Mouse (Mus musculus) CH12.LX (cell line): Measurements from ENCODE around the gene Lamtor2. TPM values are rescaled to one million over a fixed set of nuclear protein-coding genes. Genes with fewer than 3 reads are reported as not detected.

Experiments used
- DNase-seq: peaks from one replicate; pipeline ENCODE4 v3.0.0-alpha.2; 2013; ENCODE audit errors: extremely low read depth
- H3K27ac ChIP-seq: 2 replicates; pipeline ENCODE4 v1.5.1; 2012; ENCODE audit warnings: low read depth, mild to moderate bottlenecking, control low read depth, moderate library complexity; ENCODE audit not compliant: insufficient read depth
- H3K27me3 ChIP-seq: replicated peaks from 2 replicates; pipeline ENCODE3; 2012; ENCODE audit warnings: inconsistent platforms
- H3K36me3 ChIP-seq, 2 experiments: replicated peaks in 1 of 2; 2 replicates each; pipeline versions ENCODE3 to v1.6.1; 2012; ENCODE audit warnings: inconsistent platforms in 1 of 2, low read length in 1 of 2, mild to moderate bottlenecking in 1 of 2, mixed read lengths in 1 of 2, moderate library complexity in 1 of 2; ENCODE audit not compliant: control insufficient read depth in 1 of 2, insufficient read depth in 1 of 2
- H3K4me1 ChIP-seq, 2 experiments: 2 replicates each; pipeline ENCODE4 v1.6.1; 2012; ENCODE audit warnings: inconsistent platforms in 1 of 2, moderate library complexity in 1 of 2; ENCODE audit not compliant: insufficient read depth in 2 of 2, control insufficient read depth in 1 of 2
- H3K4me2 ChIP-seq: 2 replicates; pipeline ENCODE4 v1.6.1; 2012; ENCODE audit warnings: low read depth, mild to moderate bottlenecking, control low read depth; ENCODE audit not compliant: poor library complexity, insufficient read depth, severe bottlenecking
- H3K4me3 ChIP-seq, 3 experiments: fragments of 150-350 bp in 1 of 3; sonication (generic) in 1 of 3; replicated peaks in 1 of 3; 2 replicates each; pipeline versions ENCODE3 to v1.5.1; 2011 to 2012; ENCODE audit warnings: low read depth in 2 of 3, low read length in 2 of 3, mild to moderate bottlenecking in 2 of 3, moderate library complexity in 2 of 3, control low read depth in 1 of 3, improper control_type of control experiment in 1 of 3, inconsistent platforms in 1 of 3, mixed read lengths in 1 of 3; ENCODE audit not compliant: poor library complexity in 1 of 3
- H3K79me2 ChIP-seq: replicated peaks from 2 replicates; pipeline ENCODE4 v1.6.1; 2012; ENCODE audit warnings: mild to moderate bottlenecking, moderate library complexity; ENCODE audit not compliant: control insufficient read depth, poor library complexity, insufficient read depth, severe bottlenecking; ENCODE audit errors: extremely low read depth
- H3K9ac ChIP-seq: 2 replicates; pipeline ENCODE4 v1.6.1; 2012; ENCODE audit warnings: low read depth, mild to moderate bottlenecking, control low read depth, moderate library complexity; ENCODE audit not compliant: insufficient read depth
- H3K9me3 ChIP-seq: replicated peaks from 2 replicates; pipeline ENCODE3; 2012; ENCODE audit warnings: low read length, inconsistent platforms, mixed read lengths
- BHLHE40 ChIP-seq: IDR thresholded peaks from 2 replicates; pipeline ENCODE4 v1.6.1; 2011; ENCODE audit warnings: mild to moderate bottlenecking, low read depth, low read length, improper control_type of control experiment
- CHD2 ChIP-seq: IDR thresholded peaks from 2 replicates; pipeline ENCODE4 v1.6.1; 2011; ENCODE audit warnings: low read length, improper control_type of control experiment
- E2F4 ChIP-seq: IDR thresholded peaks from 2 replicates; pipeline ENCODE4 v1.6.1; 2011; ENCODE audit warnings: low read depth, low read length, improper control_type of control experiment; ENCODE audit not compliant: insufficient replicate concordance
- ELF1 ChIP-seq: IDR thresholded peaks from 2 replicates; pipeline ENCODE4 v1.6.1; 2014; ENCODE audit warnings: low read depth, mild to moderate bottlenecking, inconsistent platforms, low read length, improper control_type of control experiment
- EP300 ChIP-seq: IDR thresholded peaks from 2 replicates; pipeline ENCODE4 v1.6.1; 2011; ENCODE audit warnings: low read length, improper control_type of control experiment
- ETS1 ChIP-seq: conservative IDR thresholded peaks from 2 replicates; pipeline ENCODE4 v1.6.1; 2012; ENCODE audit warnings: low read depth, mild to moderate bottlenecking, inconsistent platforms, low read length, improper control_type of control experiment, moderate library complexity
- HCFC1 ChIP-seq: IDR thresholded peaks from 2 replicates; pipeline ENCODE4 v1.6.1; 2012; ENCODE audit warnings: low read depth, mild to moderate bottlenecking, inconsistent platforms, low read length, improper control_type of control experiment
- IRF4 ChIP-seq: IDR thresholded peaks from 2 replicates; pipeline ENCODE4 v1.6.1; 2014; ENCODE audit warnings: low read depth, mild to moderate bottlenecking, inconsistent platforms, low read length, improper control_type of control experiment
- JUND ChIP-seq: conservative IDR thresholded peaks from 2 replicates; pipeline ENCODE4 v1.6.1; 2011; ENCODE audit warnings: low read depth, low read length, improper control_type of control experiment
- KAT2A ChIP-seq: IDR thresholded peaks from 2 replicates; pipeline ENCODE4 v1.6.1; 2012; ENCODE audit warnings: low read length, improper control_type of control experiment, inconsistent platforms; ENCODE audit not compliant: insufficient replicate concordance
- MAFK ChIP-seq: IDR thresholded peaks from 2 replicates; pipeline ENCODE4 v1.6.1; 2011; ENCODE audit warnings: low read length, improper control_type of control experiment; ENCODE audit not compliant: insufficient replicate concordance
- MAX ChIP-seq: IDR thresholded peaks from 2 replicates; pipeline ENCODE4 v1.6.1; 2011; ENCODE audit warnings: low read length, improper control_type of control experiment
- MEF2A ChIP-seq: IDR thresholded peaks from 2 replicates; pipeline ENCODE4 v1.6.1; 2014; ENCODE audit warnings: low read depth, mild to moderate bottlenecking, inconsistent platforms, low read length, improper control_type of control experiment, borderline replicate concordance
- MXI1 ChIP-seq: IDR thresholded peaks from 2 replicates; pipeline ENCODE4 v1.6.1; 2011; ENCODE audit warnings: mild to moderate bottlenecking, low read depth, low read length, improper control_type of control experiment
- MYC ChIP-seq: IDR thresholded peaks from 2 replicates; pipeline ENCODE4 v1.6.1; 2011; ENCODE audit warnings: low read depth, mild to moderate bottlenecking, improper control_type of control experiment, low read length
- NELFE ChIP-seq: IDR thresholded peaks from 2 replicates; pipeline ENCODE4 v1.6.1; 2011; ENCODE audit warnings: low read depth, low read length, improper control_type of control experiment
- PAX5 ChIP-seq: IDR thresholded peaks from 2 replicates; pipeline ENCODE4 v1.6.1; 2012; ENCODE audit warnings: low read length, inconsistent platforms, mixed read lengths
- POLR2A ChIP-seq: IDR thresholded peaks from 2 replicates; pipeline ENCODE4 v1.6.1; 2011; ENCODE audit warnings: low read depth, mild to moderate bottlenecking, improper control_type of control experiment, low read length
- POLR2AphosphoS2 ChIP-seq: IDR thresholded peaks from 2 replicates; pipeline ENCODE4 v1.6.1; 2011; ENCODE audit warnings: low read depth, low read length, improper control_type of control experiment
- RAD21 ChIP-seq: IDR thresholded peaks from 2 replicates; pipeline ENCODE4 v1.6.1; 2011; ENCODE audit warnings: low read depth, mild to moderate bottlenecking, low read length, improper control_type of control experiment, moderate library complexity
- RCOR1 ChIP-seq: conservative IDR thresholded peaks from 2 replicates; pipeline ENCODE4 v1.6.1; 2012; ENCODE audit warnings: low read depth, mild to moderate bottlenecking, inconsistent platforms, low read length, improper control_type of control experiment
- SIN3A ChIP-seq: IDR thresholded peaks from 2 replicates; pipeline ENCODE4 v1.6.1; 2012; ENCODE audit warnings: low read length, improper control_type of control experiment, inconsistent platforms
- SMC3 ChIP-seq: IDR thresholded peaks from 2 replicates; pipeline ENCODE4 v1.6.1; 2011; ENCODE audit warnings: low read depth, low read length, improper control_type of control experiment
- TCF12 ChIP-seq: IDR thresholded peaks from 2 replicates; pipeline ENCODE4 v1.6.1; 2014; ENCODE audit warnings: low read depth, mild to moderate bottlenecking, inconsistent platforms, low read length, improper control_type of control experiment
- UBTF ChIP-seq: IDR thresholded peaks from 2 replicates; pipeline ENCODE4 v1.6.1; 2012; ENCODE audit warnings: low read depth, mild to moderate bottlenecking, inconsistent platforms, low read length, improper control_type of control experiment, moderate library complexity
- ZC3H11A ChIP-seq: IDR thresholded peaks from 2 replicates; pipeline ENCODE4 v1.6.1; 2012; ENCODE audit warnings: low read depth, mild to moderate bottlenecking, inconsistent platforms, low read length, improper control_type of control experiment
- ZKSCAN1 ChIP-seq: IDR thresholded peaks from 2 replicates; pipeline ENCODE4 v1.6.1; 2012; ENCODE audit warnings: low read depth, inconsistent platforms, low read length, improper control_type of control experiment, borderline replicate concordance
- ZNF384 ChIP-seq: IDR thresholded peaks from 2 replicates; pipeline ENCODE4 v1.6.1; 2012; ENCODE audit warnings: low read depth, low read length, improper control_type of control experiment, inconsistent platforms
- dilution Hi-C: fragments of 300-500 bp; cut with MboI; formaldehyde crosslinking; loops from 2 replicates; pipeline ENCODE4 v1.14.3; 2020; ENCODE audit warnings: low sequenced_read_pairs; ENCODE audit not compliant: extremely low pct_unique_long_range_greater_than_20kb, extremely low pct_ligation_motif_present
- in situ Hi-C: fragments of 300-500 bp; cut with MboI; formaldehyde crosslinking; loops from 3 replicates; pipeline ENCODE4 v1.14.3; 2019; ENCODE audit warnings: low sequenced_read_pairs, low pct_ligation_motif_present, low pct_unique_long_range_greater_than_20kb, mixed read lengths
- polyA plus RNA-seq: library from polyadenylated mRNA; unstranded; fragments of >175 nt; gene quantifications from 2 replicates; pipeline ENCODE4 v1.2.1, GENCODE M21; 2012; ENCODE audit warnings: low read depth; ENCODE audit not compliant: insufficient read length
- total RNA-seq, 2 experiments: library from RNA; depleted of rRNA; stranded (reverse); fragments of 300-350 nt in 1 of 2; fragments of >200 nt in 1 of 2; gene quantifications; 2 replicates each; pipeline ENCODE4 v1.2.3; 2012 to 2014

Gene Lamtor2
- total and polyA plus RNA-seq, 3 experiments, result 44.0 to 96.6 (median 56.0) TPM

DNA sequence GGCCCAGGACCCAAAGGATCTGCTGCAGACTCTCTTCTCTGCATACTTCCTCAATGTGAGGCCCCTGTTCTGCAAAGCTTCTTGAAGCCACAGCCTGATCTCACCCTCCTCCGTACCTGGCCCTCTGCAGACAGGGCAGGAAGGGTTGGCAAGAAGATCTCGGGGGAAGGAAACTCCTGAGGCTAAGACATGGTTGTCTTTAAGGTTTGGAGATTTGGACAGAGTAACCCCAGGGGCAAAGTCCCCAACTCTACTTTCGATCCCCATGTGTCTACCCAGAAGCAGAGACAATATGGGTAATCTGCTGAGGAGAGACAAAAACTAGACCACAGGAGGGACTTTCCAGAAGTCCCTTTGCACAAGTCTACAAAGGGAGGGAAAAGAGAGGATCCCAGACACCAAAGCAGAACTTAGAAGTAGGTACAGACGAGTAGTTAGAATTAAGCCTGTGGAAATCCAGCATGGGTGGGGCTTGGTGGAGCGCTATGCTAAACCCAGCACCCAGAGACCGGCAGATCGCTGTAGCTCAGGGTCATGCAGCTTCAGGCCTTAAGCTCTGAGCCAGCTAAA, 39.2 kb downstream of the Lamtor2 start:
- peak; percentile 76 for DNase-seq
- peak overlapping the region in 1 of 3 experiments; percentile 14 for H3K4me3 ChIP-seq
- dilution Hi-C loops, result no loop called here

DNA sequence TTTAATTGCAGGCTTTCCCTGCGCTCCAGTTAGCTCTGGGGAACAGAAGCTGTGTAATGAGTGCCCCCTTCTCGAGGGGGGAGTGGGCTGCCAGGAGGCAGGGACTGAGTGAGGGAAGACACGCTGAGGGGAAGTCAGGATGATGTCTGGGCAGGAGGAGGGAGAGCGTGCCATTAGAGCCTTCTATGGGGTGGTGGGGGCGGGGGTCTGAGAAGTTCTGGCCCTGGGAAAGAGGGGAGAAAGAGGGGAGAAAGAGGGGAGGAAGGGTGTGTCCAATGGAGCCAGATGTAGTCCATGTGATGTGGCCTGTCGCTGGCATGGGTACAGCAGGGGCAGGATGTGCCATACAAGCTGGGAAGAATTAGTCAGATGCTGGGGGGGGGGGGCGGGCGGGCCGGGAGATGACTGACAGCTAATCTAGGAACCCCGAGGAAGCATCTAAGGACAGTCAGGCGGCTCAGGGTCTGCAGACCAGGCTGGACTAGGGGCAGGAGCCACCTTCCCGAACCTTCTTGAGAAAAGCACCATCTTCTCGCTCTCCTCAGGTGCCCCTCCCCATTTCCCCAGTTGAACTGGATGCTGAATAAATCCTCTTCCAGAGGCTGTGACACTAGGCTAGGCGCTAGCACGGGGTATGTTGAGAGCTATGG, 39.9 kb downstream of the Lamtor2 start:
- H3K4me2 ChIP-seq, result peak overlapping the region; percentile 77
- H3K79me2 ChIP-seq, result no peaks in the 10 kb centered on the region
- H3K27ac ChIP-seq, result peak overlapping the region; percentile 86
- TF ChIP-seq SMC3, result no peak
- TF ChIP-seq ZKSCAN1, result no peak
- TF ChIP-seq MXI1, result no peak; the same call in 1 of the 2 replicates
- TF ChIP-seq HCFC1, result no peak
- no peak for TF ChIP-seq RCOR1
- no peak for DNase-seq
- dilution Hi-C loops (no loop called here), in situ Hi-C loops (no loop called here)
- peaks cover 10% of the 10 kb centered on the region for H3K27me3 ChIP-seq
- H3K4me3 ChIP-seq, result peak overlapping the region in 1 of 3 experiments; percentile 16
- no peaks in the 10 kb centered on the region for H3K36me3 ChIP-seq
- no peak overlapping the region for H3K9ac ChIP-seq
- peaks cover 31 to 72% of the 10 kb centered on the region in 2 experiments for H3K4me1 ChIP-seq
- H3K9me3 ChIP-seq, result no peaks in the 10 kb centered on the region

More for the DNA sequence above, 39.2 kb downstream of the Lamtor2 start:
- Histone ChIP-seq H3K27ac (peak overlapping the region; percentile 86), H3K9me3 (no peaks in the 10 kb centered on the region), H3K4me1 (peaks cover 31 to 67% of the 10 kb centered on the region in 2 experiments), H3K9ac (peak overlapping the region; percentile 40), H3K79me2 (no peaks in the 10 kb centered on the region), H3K4me2 (peak overlapping the region; percentile 77), H3K36me3 (no peaks in the 10 kb centered on the region), H3K27me3 (peaks cover 13% of the 10 kb centered on the region)
- in situ Hi-C loops, result no loop called here
- TF ChIP-seq POLR2AphosphoS2, result no peak
- TF ChIP-seq CHD2, result no peak
- peak; percentile 42; the same call in 1 of the 2 replicates for TF ChIP-seq POLR2A
- TF ChIP-seq SIN3A, result 0 out of 2 replicates have a peak, but pooled peaks have one; percentile 21
- peak; percentile 30; the same call in 1 of the 2 replicates for TF ChIP-seq TCF12
- TF ChIP-seq MXI1, result 0 out of 2 replicates have a peak, but pooled peaks have one; percentile 4
- peak; percentile 31; the same call in 1 of the 2 replicates for TF ChIP-seq IRF4
- TF ChIP-seq RAD21, result no peak
- TF ChIP-seq UBTF, result 0 out of 2 replicates have a peak, but pooled peaks have one; percentile 35
- peak; percentile 75 for TF ChIP-seq ETS1
- TF ChIP-seq ZNF384, result no peak
- TF ChIP-seq PAX5, result no peak
- no peak for TF ChIP-seq E2F4
- TF ChIP-seq ZKSCAN1, result no peak
- peak; percentile 57; the same call in 1 of the 2 replicates for TF ChIP-seq MAX
- TF ChIP-seq SMC3, result no peak
- no peak for TF ChIP-seq JUND
- TF ChIP-seq KAT2A, result no peak
- no peak for TF ChIP-seq MEF2A
- peak; percentile 60 for TF ChIP-seq EP300
- no peak for TF ChIP-seq MYC
- TF ChIP-seq MAFK, result peak; percentile 5; the same call in 1 of the 2 replicates
- TF ChIP-seq BHLHE40, result peak; percentile 26; the same call in 1 of the 2 replicates
- peak; percentile 61 for TF ChIP-seq ELF1
- no peak for TF ChIP-seq NELFE
- no peak for TF ChIP-seq ZC3H11A
